Mouse (Mus musculus) CH12.LX (cell line): ENCODE results near the gene C1ql4. TPM values are rescaled to one million over a fixed set of nuclear protein-coding genes. Genes with fewer than 3 reads are reported as not detected.

Experiments
- DNase-seq: peaks from one replicate; pipeline ENCODE4 v3.0.0-alpha.2; 2013; ENCODE audit errors: extremely low read depth
- H3K27ac ChIP-seq: 2 replicates; pipeline ENCODE4 v1.5.1; 2012; ENCODE audit warnings: low read depth, mild to moderate bottlenecking, control low read depth, moderate library complexity; ENCODE audit not compliant: insufficient read depth
- H3K27me3 ChIP-seq: replicated peaks from 2 replicates; pipeline ENCODE3; 2012; ENCODE audit warnings: inconsistent platforms
- H3K36me3 ChIP-seq, 2 experiments: replicated peaks in 1 of 2; 2 replicates each; pipeline versions ENCODE3 to v1.6.1; 2012; ENCODE audit warnings: inconsistent platforms in 1 of 2, low read length in 1 of 2, mild to moderate bottlenecking in 1 of 2, mixed read lengths in 1 of 2, moderate library complexity in 1 of 2; ENCODE audit not compliant: control insufficient read depth in 1 of 2, insufficient read depth in 1 of 2
- H3K4me1 ChIP-seq, 2 experiments: 2 replicates each; pipeline ENCODE4 v1.6.1; 2012; ENCODE audit warnings: inconsistent platforms in 1 of 2, moderate library complexity in 1 of 2; ENCODE audit not compliant: insufficient read depth in 2 of 2, control insufficient read depth in 1 of 2
- H3K4me2 ChIP-seq: 2 replicates; pipeline ENCODE4 v1.6.1; 2012; ENCODE audit warnings: low read depth, mild to moderate bottlenecking, control low read depth; ENCODE audit not compliant: poor library complexity, insufficient read depth, severe bottlenecking
- H3K4me3 ChIP-seq, 3 experiments: fragments of 150-350 bp in 1 of 3; sonication (generic) in 1 of 3; replicated peaks in 1 of 3; 2 replicates each; pipeline versions ENCODE3 to v1.5.1; 2011 to 2012; ENCODE audit warnings: low read depth in 2 of 3, low read length in 2 of 3, mild to moderate bottlenecking in 2 of 3, moderate library complexity in 2 of 3, control low read depth in 1 of 3, improper control_type of control experiment in 1 of 3, inconsistent platforms in 1 of 3, mixed read lengths in 1 of 3; ENCODE audit not compliant: poor library complexity in 1 of 3
- H3K79me2 ChIP-seq: replicated peaks from 2 replicates; pipeline ENCODE4 v1.6.1; 2012; ENCODE audit warnings: mild to moderate bottlenecking, moderate library complexity; ENCODE audit not compliant: control insufficient read depth, poor library complexity, insufficient read depth, severe bottlenecking; ENCODE audit errors: extremely low read depth
- H3K9ac ChIP-seq: 2 replicates; pipeline ENCODE4 v1.6.1; 2012; ENCODE audit warnings: low read depth, mild to moderate bottlenecking, control low read depth, moderate library complexity; ENCODE audit not compliant: insufficient read depth
- H3K9me3 ChIP-seq: replicated peaks from 2 replicates; pipeline ENCODE3; 2012; ENCODE audit warnings: low read length, inconsistent platforms, mixed read lengths
- BHLHE40 ChIP-seq: IDR thresholded peaks from 2 replicates; pipeline ENCODE4 v1.6.1; 2011; ENCODE audit warnings: mild to moderate bottlenecking, low read depth, low read length, improper control_type of control experiment
- CHD2 ChIP-seq: IDR thresholded peaks from 2 replicates; pipeline ENCODE4 v1.6.1; 2011; ENCODE audit warnings: low read length, improper control_type of control experiment
- CTCF ChIP-seq, 2 experiments: IDR thresholded peaks in 1 of 2; conservative IDR thresholded peaks in 1 of 2; 2 replicates each; pipeline ENCODE4 v1.5.1; 2011 to 2012; ENCODE audit warnings: low read depth in 2 of 2, low read length in 2 of 2, improper control_type of control experiment in 1 of 2, inconsistent platforms in 1 of 2, mild to moderate bottlenecking in 1 of 2, moderate library complexity in 1 of 2
- ELF1 ChIP-seq: IDR thresholded peaks from 2 replicates; pipeline ENCODE4 v1.6.1; 2014; ENCODE audit warnings: low read depth, mild to moderate bottlenecking, inconsistent platforms, low read length, improper control_type of control experiment
- JUND ChIP-seq: conservative IDR thresholded peaks from 2 replicates; pipeline ENCODE4 v1.6.1; 2011; ENCODE audit warnings: low read depth, low read length, improper control_type of control experiment
- MEF2A ChIP-seq: IDR thresholded peaks from 2 replicates; pipeline ENCODE4 v1.6.1; 2014; ENCODE audit warnings: low read depth, mild to moderate bottlenecking, inconsistent platforms, low read length, improper control_type of control experiment, borderline replicate concordance
- MXI1 ChIP-seq: IDR thresholded peaks from 2 replicates; pipeline ENCODE4 v1.6.1; 2011; ENCODE audit warnings: mild to moderate bottlenecking, low read depth, low read length, improper control_type of control experiment
- NELFE ChIP-seq: IDR thresholded peaks from 2 replicates; pipeline ENCODE4 v1.6.1; 2011; ENCODE audit warnings: low read depth, low read length, improper control_type of control experiment
- NRF1 ChIP-seq: IDR thresholded peaks from 2 replicates; pipeline ENCODE4 v1.6.1; 2014; ENCODE audit warnings: low read depth, mild to moderate bottlenecking, inconsistent platforms, low read length, improper control_type of control experiment, moderate library complexity
- PAX5 ChIP-seq: IDR thresholded peaks from 2 replicates; pipeline ENCODE4 v1.6.1; 2012; ENCODE audit warnings: low read length, inconsistent platforms, mixed read lengths
- RAD21 ChIP-seq: IDR thresholded peaks from 2 replicates; pipeline ENCODE4 v1.6.1; 2011; ENCODE audit warnings: low read depth, mild to moderate bottlenecking, low read length, improper control_type of control experiment, moderate library complexity
- RCOR1 ChIP-seq: conservative IDR thresholded peaks from 2 replicates; pipeline ENCODE4 v1.6.1; 2012; ENCODE audit warnings: low read depth, mild to moderate bottlenecking, inconsistent platforms, low read length, improper control_type of control experiment
- SIN3A ChIP-seq: IDR thresholded peaks from 2 replicates; pipeline ENCODE4 v1.6.1; 2012; ENCODE audit warnings: low read length, improper control_type of control experiment, inconsistent platforms
- SMC3 ChIP-seq: IDR thresholded peaks from 2 replicates; pipeline ENCODE4 v1.6.1; 2011; ENCODE audit warnings: low read depth, low read length, improper control_type of control experiment
- TBP ChIP-seq: conservative IDR thresholded peaks from 2 replicates; pipeline ENCODE4 v1.6.1; 2011; ENCODE audit warnings: low read depth, low read length, improper control_type of control experiment
- UBTF ChIP-seq: IDR thresholded peaks from 2 replicates; pipeline ENCODE4 v1.6.1; 2012; ENCODE audit warnings: low read depth, mild to moderate bottlenecking, inconsistent platforms, low read length, improper control_type of control experiment, moderate library complexity
- USF1 ChIP-seq: IDR thresholded peaks from 2 replicates; pipeline ENCODE4 v1.6.1; 2014; ENCODE audit warnings: low read depth, mild to moderate bottlenecking, inconsistent platforms, low read length, improper control_type of control experiment
- USF2 ChIP-seq: conservative IDR thresholded peaks from 2 replicates; pipeline ENCODE4 v1.6.1; 2011; ENCODE audit warnings: low read depth, low read length, improper control_type of control experiment
- ZNF384 ChIP-seq: IDR thresholded peaks from 2 replicates; pipeline ENCODE4 v1.6.1; 2012; ENCODE audit warnings: low read depth, low read length, improper control_type of control experiment, inconsistent platforms
- dilution Hi-C: fragments of 300-500 bp; cut with MboI; formaldehyde crosslinking; loops from 2 replicates; pipeline ENCODE4 v1.14.3; 2020; ENCODE audit warnings: low sequenced_read_pairs; ENCODE audit not compliant: extremely low pct_unique_long_range_greater_than_20kb, extremely low pct_ligation_motif_present
- in situ Hi-C: fragments of 300-500 bp; cut with MboI; formaldehyde crosslinking; loops from 3 replicates; pipeline ENCODE4 v1.14.3; 2019; ENCODE audit warnings: low sequenced_read_pairs, low pct_ligation_motif_present, low pct_unique_long_range_greater_than_20kb, mixed read lengths
- polyA plus RNA-seq: library from polyadenylated mRNA; unstranded; fragments of >175 nt; gene quantifications from 2 replicates; pipeline ENCODE4 v1.2.1, GENCODE M21; 2012; ENCODE audit warnings: low read depth; ENCODE audit not compliant: insufficient read length
- total RNA-seq, 2 experiments: library from RNA; depleted of rRNA; stranded (reverse); fragments of 300-350 nt in 1 of 2; fragments of >200 nt in 1 of 2; gene quantifications; 2 replicates each; pipeline ENCODE4 v1.2.3; 2012 to 2014

Gene C1ql4
- total and polyA plus RNA-seq, 3 experiments: not detected

- Histone ChIP-seq H3K27ac (peak within 1 kb of the TSS; percentile 80), H3K4me3 (peak within 1 kb of the TSS; percentile 68 to 82 (median 77)), H3K9ac (peak within 1 kb of the TSS; percentile 95), H3K36me3 (peaks cover 25 to 30% of the 10 kb centered on the region in 2 experiments), H3K4me1 (peaks cover 6 to 34% of the 10 kb centered on the region in 2 experiments; a peak in 3 of 4 replicates), H3K9me3 (peaks cover 5% of the 10 kb centered on the region), H3K27me3 (peaks cover 11% of the 10 kb centered on the region), H3K4me2 (peak within 1 kb of the TSS; percentile 88), H3K79me2 (peaks cover 11% of the 10 kb centered on the region)
- TF ChIP-seq NRF1 (no peak), BHLHE40 (no peak), RCOR1 (no peak), ELF1 (no peak), CTCF (conservative IDR thresholded peaks at IDR 0.05 in 1 of 2, IDR thresholded peaks at IDR 0.05 in 1 of 2; ENCODE audit: low read depth in 2 of 2, low read length in 2 of 2) (no peak), USF1 (no peak), MEF2A (no peak), SIN3A (no peak), MXI1 (no peak), TBP (no peak), ZNF384 (no peak), CHD2 (no peak), PAX5 (no peak)
- in situ Hi-C loops (no loop called here), dilution Hi-C loops (no loop called here)
- DNase-seq: peak; percentile 37
Measured at GRCm38 (mm10) chr15:99074019-99074599, 13.5 kb downstream of the C1ql4 start, which contains the start of gene Troap. Gene Troap, plus strand, starts transcription at chr15:99074575.

GRCm38 (mm10) chr15:99071988-99072387 is 15.6 kb downstream of the C1ql4 start:
- H3K4me1 ChIP-seq: peaks cover 2 to 15% of the 10 kb centered on the region in 2 experiments; a peak in 2 of 4 replicates
- dilution Hi-C loops (no loop called here), in situ Hi-C loops (no loop called here)
- peaks cover 5 to 10% of the 10 kb centered on the region in 2 experiments for H3K36me3 ChIP-seq
- peaks cover 9% of the 10 kb centered on the region for H3K79me2 ChIP-seq
- H3K4me2 ChIP-seq: no peak overlapping the region
- peaks cover 13% of the 10 kb centered on the region for H3K27me3 ChIP-seq
- H3K9ac ChIP-seq: no peak overlapping the region
- peaks cover 5% of the 10 kb centered on the region for H3K9me3 ChIP-seq
- DNase-seq: no peak
- H3K4me3 ChIP-seq: no peak overlapping the region
- H3K27ac ChIP-seq: no peak overlapping the region
- TF ChIP-seq USF2 (no peak), PAX5 (no peak), USF1 (no peak), SMC3 (0 out of 2 replicates have a peak, but pooled peaks have one; percentile 3), UBTF (no peak), NELFE (no peak), RAD21 (peak; percentile 24), JUND (no peak), CTCF (conservative IDR thresholded peaks at IDR 0.05 in 1 of 2, IDR thresholded peaks at IDR 0.05 in 1 of 2; ENCODE audit: low read depth in 2 of 2, low read length in 2 of 2) (peak in 1 of 2 experiments; percentile 49; a peak in 2 of 4 replicates)
